Mouse (Mus musculus) ovary, postnatal 14 days (tissue): ENCODE results near the gene Chrm4.

Experiments used
- DNase-seq: peaks from one replicate; pipeline ENCODE4 v3.0.0; 2022; ENCODE audit warnings: low spot score

Gene Chrm4

DNA sequence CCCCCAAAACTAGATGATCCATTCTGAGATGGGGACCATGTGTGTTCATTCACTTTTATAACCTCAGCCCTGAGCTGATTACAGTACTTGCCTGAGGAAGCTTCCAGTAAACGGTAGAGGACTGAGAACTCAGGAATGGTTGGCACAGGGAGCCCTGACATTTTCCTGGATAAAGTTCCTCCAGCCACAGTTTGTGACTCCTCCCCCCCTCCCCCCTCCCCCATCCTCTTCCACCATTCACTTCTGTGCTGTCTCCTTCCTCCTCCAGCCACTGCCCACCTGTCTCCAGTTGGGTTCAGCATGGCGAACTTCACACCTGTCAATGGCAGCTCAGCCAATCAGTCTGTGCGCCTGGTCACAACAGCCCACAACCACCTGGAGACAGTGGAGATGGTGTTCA, at the start of gene Chrm4:
Gene Chrm4 (plus strand): TSS at position 301 of the 400 bp plus-strand sequence.
- DNase-seq: no peak

DNA sequence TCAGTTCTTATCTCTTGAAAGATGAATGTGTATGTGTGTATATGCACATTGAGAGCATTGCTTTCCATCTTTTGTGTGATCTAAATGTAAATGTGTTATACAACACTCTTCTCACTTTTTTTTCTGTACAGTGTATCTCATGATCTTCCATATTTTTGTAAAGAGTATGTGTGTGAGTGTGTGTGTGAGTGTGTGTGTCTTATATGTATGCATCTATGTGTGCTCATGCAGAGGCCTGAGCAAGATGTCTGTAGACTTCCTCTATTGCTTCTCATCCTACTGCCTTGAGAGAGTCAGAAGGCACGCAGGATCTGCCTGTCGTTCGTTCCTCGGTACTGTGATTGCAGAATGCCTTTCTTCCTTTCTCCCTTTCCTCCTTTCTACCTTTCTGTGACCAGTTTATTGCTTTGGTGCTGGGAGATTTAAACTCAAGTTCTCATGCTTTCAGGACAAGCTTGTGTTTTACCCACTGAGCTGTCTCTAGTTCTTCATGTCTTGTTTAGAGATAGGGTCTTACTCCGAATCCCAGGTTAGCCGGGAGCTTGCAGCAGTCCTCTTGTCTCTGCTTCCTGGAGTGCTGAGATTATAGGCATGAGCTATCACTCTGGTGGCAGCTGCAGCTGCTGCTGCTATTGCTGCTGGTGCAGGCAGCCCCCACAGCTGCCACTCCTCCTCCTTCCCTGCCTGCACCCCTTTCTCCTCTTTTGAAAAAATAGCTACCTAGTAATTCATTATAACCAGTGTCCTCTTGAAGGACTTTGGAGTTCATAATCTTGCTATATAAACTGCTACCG, 48.5 kb upstream of the Chrm4 start:
- no peak for DNase-seq

DNA sequence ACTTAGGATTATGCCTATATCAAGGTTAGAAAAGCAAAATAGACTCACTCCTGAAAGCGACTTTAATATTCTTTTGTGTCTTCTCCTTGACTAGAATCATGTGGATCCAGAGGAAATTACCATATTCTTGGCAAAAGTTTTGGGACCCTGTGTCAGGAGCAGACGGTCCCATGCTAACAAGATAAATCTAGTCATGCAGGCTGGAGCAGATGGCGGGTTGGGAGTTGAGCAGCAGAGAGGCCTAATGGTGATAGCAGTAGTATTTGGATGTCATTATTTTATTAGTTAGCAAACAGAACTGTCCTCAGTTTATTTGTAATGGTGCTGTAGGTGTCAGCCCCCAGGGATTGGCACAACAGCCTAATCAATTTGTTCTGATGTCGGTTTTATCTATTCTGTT, 43.1 kb upstream of the Chrm4 start:
- no peak for DNase-seq

DNA sequence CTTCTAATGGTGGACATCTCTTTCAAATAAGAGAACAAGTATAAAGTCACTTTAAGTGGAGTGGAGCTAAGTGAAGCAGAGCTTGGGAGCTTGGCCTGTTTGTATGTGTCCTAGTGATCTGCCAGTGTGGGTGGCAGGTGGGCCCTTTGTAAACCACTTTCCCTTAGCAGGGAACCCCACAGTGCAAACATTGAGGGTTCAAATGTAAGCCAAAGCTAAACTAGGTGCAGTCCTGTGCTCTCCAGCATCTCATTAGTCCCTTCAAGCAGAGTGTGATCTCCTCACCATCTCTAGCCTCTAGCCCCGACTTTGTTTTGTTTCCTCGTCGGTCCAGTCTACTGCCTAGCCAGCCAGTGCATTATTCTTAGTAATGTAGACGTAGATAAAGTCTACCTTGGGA, 42.4 kb upstream of the Chrm4 start:
- DNase-seq: no peak

DNA sequence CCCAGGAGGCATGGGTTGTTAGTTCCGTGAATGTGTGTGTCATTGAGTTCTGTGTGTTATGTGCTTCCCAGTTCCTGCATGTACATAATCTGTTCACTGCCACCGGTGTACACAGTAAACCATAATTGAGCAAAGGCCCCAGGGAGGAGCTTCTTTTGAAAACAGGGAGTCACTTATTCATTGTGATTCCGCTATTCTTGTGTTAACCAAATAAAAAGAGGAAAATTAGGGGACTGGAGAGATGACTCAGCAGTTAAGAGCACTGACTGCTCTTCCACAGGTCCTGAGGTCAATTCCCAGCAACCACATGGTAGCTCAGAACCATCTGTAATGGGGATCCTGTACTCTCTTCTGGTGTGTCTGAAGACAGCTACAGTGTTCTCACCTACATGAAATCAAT, 32.3 kb upstream of the Chrm4 start:
- no peak for DNase-seq

DNA sequence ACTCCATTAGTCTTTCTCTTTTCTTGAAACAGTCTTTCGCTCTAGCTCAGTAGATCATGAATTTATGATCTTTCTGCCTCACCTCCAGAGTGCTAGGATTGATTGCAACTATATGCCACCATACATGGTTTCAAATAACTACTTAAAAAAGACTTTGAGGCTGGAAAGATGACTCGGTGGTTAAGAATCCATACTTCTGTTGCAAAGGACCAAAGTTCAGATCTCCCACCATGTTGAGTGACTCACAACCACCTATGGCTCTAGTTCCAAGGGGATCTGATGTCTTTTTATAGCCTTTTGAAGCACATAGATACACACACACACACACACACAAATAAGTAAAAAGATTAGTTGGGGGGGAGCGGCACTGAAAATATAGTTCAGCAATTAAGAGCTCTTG, 31.6 kb upstream of the Chrm4 start:
- no peak for DNase-seq

DNA sequence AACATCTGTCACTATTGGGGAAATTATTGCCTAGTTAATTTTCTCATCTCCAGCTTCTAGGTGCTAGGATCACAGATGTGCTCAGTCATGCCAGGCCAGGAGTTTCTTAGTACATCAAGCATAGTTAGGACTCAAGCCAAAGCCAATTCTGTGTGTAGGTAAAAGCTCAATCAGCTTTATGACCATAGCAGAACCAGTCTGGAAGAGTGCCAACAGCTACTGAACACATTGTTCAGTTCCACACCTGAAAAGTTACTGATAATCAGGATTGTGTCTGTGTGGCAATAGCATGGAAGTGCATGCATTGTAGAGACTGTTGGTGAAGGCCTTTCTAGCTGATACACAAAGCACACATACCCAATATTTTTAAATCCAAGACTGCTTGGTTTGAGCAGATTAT, 29.1 kb upstream of the Chrm4 start:
- DNase-seq: no peak

DNA sequence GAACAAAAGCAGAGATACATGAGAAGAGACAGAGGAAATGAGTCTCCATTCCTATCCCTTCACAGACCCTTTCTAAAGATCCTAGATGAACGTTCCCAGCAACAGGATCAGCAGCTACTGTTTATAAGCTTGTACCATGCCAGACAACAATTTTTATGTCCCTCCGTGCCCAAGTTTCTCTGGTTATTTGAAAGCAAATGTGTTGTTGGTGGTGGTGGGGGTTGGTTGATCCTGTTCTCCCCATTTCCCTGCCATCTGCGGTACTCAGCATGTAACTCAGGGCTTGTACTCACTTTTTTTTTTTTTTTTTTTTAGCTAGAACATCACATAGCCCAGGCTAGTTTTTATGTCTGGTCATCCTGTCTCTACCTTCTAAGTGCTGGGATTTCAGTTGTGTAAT, 27.9 kb upstream of the Chrm4 start:
- DNase-seq: no peak

DNA sequence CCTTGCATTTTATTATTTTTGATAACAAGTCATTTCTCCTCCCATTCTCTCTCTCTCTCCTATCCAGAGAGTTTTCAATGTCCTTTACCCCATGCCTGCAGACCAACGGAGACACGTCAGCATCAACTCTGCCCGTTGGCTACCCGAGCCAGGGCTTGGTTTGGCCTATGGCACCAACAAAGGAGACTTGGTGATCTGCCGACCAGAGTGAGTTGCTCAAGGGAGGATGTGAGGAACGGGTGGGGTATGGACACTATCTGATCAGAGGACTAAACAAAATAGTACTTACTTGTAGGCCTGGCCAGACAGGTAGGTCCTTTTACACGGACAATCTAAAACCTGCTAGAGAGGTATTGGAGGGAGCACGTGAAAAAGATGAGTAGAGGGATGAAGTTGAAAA, 26.6 kb upstream of the Chrm4 start:
- no peak for DNase-seq

DNA sequence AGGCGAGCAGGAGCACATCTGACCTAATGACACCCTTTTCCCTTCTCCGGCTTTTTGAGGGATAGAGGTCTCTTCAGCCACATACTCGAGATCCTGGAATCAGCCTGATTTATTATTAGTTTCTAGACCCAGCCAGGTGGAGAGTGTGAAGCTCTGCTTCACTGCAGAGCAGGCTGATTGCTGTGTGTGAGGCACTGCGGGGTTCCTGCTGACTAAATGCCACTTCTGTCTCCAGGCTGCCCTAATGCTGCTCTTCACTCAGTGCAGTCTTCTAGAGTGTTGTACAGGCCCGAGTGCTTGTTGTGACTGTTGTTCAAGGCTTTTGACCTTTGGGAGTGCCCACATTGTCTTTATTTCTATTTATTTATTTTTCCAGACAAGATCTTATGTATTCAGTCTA, 24.7 kb upstream of the Chrm4 start:
- DNase-seq: no peak

DNA sequence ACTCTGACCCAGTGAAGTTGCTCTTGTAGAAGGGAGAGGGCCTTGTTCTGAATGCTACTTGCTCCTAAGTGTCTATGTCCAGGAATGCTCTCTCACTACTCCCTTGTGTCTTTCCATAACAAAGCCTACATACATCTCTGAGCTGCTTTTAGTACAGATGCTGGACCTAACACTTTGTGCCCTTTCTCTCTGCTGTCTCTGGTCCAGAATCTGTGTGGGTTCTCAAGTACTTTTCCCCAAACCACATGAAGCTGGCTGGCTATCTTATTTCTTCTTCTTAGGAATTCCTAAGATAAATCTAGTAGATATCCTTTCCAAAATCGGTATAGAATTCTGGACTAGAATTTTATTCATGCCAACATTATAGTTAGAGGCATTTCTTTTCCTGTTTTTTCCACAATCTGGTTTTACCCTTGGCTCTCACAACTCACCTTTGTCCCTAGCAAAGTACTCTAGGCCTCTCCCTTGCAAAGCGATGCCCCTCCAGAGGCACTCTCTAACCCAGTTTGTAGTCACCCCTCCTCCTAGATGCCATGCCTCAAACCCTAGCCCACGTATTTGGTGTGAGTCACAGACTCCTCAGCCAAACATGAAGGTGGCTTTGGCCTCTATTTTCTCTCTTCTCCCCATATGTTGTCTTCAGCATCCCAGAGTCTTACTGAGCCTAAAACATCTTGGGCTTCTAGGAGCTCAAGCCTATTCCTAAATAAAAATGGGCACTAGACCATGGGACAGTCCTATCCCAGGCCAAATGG, 23.7 kb upstream of the Chrm4 start:
- no peak for DNase-seq

DNA sequence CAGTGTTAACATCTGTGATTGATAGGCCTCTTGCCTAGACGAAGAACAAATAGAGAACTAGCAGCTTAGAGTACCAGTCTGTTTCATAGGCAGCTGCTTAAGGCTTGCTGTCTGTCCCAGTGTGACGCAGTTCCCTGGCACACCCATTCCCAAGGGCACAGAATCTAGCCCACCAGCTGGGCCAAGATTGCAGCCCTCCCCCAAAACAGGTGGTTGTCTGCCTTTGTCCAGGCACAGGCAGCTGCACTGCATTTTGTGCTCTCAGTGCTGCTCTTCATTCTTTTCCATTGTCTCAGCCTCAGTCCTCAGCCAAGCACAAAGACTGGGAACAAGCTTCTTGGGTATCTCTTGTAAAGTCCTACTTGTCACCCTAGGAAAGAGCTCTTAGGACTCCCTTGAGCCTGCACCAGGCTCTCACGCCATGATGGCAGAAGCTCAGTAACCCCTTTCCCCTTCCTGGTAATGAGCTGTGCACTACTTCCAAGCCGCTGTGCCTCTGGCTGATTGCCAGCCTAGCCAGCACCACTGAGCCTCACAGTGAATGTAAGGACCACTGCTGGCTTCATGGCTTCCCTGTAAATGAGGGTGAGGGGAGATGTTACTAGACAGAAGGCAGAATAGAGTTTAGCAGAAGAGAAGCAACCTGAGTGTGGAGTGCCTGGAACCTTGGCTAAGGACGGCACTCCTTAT, 22.3 kb upstream of the Chrm4 start:
- no peak for DNase-seq

DNA sequence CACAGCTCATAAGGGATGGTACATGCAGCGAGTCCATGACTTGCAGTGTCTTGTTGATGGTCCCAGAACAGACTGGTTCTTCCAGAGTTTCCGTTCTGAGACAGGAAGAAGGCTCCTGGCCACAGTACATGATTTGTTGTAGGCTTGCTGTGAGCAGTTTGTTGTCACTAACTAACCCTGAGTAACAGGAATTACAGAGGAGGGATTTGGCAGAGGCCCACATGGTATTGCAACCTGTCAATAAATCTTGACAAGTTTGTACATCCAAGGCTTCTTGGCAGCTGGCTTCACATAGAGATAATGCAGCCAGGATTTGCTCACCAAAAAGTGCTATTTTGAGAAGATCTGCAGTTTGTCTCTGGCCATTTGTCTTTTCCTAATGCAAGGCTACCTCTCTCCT, 20.9 kb upstream of the Chrm4 start:
- no peak for DNase-seq

DNA sequence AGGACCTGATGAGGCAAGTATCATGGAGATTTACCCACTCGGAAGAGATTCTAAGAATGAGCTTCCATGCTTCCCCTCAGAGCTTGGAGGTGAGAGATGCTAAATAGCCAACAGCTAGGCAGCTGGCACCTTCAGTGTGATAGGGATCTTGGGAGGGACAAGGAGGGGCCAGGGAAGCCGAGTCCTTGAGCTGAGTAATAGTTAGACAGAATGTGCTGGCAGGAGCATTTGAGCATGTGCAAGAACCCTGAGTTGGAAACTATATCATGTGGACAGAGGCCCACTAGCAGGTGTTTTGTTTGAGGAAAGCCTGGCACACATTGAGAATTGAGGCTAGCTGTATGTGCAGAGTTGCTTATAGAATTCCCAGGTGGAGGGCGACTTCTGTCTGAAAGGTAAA, 14.4 kb upstream of the Chrm4 start:
- no peak for DNase-seq

DNA sequence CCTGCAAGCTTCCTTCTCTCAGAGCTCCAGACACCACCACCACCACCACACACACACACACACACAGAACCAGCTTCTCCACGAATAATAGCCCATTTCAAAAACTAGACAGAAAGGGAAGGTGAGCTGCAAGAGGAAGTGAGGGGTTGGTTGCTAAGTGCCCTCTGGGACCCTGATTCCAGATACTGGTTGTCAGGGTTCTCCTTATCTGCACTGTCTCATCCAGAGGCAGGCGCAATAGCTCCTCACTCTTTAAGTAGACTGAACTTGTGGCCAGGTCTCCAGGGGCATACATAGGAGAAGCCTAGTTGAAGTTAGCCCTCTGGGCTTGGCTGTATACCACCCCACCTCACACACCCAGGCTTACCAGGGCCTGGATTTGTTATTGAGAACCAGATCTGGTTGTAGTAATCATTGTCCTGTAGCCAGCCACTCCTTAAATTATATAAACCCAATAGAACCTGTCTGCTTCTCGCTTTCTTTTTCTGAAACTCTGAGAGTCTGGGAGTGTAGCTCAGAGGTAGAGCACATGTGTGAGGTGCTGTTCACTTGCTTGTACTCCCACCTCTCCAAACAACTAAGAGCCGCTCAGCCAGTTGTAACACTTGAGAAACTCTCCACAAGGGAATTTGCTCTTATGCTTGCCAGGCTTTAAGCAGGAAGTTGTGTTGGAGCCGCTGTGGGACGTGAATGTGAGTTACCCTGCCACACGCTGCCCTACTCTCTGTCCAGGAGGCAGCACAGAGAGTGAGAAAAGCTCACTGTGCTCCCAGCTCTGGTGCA, 13.5 kb upstream of the Chrm4 start:
- no peak for DNase-seq

DNA sequence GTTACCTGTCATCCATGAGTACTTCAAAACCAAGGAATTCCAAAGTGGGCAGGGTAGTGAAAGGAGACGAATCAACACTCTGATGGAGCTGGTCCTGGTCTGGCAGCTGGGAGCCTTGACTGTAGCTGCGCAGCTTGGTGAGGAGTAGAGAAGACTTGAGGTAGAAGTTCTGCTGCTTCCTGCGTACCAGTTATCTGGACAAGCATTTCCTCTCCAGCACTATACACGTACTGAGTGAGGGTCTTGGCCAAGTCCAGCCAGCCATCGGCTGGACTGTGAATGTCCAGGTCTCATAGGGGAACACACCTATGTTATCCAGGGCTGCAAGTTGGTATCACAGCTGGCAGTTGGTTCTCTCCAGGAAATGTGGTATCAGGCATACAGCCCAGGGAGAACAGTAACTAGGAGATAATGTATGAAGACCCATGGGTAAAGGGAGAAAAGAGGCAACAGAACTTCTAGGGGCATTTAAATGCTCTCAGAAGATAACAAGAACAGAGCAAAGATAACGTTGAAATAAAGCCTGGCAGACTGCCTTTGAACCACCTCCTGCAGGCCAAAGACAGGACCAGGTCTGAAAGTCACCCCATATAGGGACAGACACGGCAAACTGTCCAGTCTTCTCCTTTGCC, 10.6 kb upstream of the Chrm4 start:
- DNase-seq: no peak

DNA sequence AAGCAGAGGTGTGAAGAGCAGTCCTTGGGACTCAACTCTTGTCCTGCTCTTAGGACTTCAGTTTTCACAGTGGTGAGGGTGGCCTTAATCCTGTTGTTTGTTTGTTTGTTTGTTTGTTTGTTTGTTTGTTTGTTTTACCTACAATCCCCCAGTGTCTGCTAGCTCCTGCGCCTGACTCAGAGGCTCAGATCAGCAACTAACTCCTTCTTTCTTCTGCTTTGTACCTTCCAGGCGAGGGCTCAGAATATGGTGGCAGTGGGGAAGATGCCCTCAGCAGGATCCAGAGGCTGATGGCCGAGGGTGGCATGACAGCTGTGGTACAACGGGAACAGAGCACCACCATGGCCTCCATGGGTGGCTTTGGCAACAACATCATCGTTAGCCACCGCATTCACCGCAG, 10.0 kb upstream of the Chrm4 start:
- no peak for DNase-seq

DNA sequence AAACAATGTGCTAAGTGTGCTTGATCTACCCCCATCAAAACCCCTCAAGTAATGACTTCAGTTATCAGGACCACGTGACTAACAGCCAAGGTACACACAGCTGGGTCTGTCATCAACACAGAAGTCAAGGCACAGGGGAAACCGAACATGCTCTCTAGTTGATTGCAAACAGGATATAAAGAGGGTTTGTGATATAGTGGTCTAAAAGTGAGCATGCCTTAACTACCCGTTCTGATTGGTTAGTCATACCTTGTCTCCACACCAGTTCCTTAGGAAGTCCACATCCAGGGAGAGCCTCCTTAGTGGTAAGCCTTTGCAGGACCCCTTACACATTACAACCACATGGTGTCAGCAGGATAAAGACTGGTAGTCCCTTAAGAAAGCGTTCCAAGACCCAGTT, 6.9 kb upstream of the Chrm4 start:
- no peak for DNase-seq

DNA sequence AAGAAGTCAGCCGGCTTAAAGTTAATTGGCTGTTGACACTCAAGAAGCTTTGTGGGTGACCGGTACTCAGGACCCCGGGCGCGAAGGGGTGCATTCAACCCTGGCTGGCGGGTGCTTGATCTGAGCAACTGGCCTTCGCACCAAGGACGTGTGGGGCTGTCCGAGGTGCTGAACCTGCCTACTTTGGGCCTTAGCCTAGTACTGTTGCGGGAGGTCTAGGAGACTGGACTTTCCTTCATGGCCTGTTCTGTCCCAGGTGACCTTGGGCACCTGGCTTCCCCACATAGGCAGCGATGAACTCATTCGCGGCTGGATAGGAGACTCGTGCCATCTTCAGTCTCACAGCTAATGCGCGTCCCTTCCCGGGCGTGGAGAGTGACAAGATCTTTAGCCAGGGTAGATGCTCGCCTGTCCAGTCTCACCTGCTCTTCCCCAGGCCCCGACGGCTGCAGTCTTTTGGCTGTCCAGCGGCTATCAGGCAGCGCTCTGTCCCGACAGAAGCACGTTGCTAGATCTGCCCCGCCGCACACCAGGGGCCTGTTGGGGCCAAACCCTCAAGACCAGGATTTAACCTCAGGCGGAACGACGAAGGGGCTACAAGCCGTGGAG, 5.8 kb upstream of the Chrm4 start:
- peak; percentile 75 for DNase-seq

DNA sequence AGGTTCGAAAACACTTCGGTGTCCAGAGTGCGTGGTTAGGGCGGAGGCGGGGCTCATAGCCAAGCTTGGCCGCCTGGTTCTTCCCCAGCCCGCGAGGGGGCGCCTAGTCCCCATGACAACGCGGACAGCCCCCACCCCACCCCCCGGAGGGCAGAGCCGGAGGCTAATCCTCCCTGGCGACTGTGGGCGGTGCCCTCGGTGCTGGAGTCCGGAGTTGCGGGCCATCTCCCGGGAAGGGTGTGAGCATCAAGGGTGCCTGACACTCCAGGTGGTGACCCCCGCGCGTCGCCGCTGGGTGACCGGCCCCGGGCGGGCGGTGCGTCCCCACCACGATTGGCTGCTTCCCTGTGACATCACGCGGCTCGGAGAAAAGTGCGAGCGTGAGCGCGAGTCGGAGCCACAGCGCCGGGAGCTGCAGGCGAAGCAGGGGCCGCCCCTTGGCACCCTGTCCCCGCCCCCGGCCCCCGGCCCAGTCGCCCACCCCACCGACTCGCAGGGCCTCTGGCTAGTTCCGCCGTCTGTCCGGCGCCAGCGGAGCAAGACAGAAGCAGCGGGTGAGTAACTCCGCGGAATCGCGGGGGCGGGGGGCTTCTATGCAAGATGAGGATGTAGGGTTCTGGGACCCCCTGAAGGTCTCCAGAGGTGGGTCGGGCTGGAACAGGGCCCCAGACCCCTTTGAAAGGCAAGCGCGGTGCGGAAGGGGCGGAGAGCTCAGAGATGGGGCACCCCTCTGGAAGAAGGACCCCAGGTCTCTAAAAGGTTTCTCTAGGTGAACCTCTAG, 5.1 kb upstream of the Chrm4 start:
- no peak for DNase-seq
